Mouse (Mus musculus) heart, embryonic 12.5 days (tissue): ENCODE measurements at regions not wholly inside any gene's neighbourhood (a gene's known extent, or its start where the extent isn't known, plus 50 kb on each side); places are given as distances from the start of the nearest gene placed in this dataset.
"Not testable (repeated sequence)": the region's sequence is repeated elsewhere in the genome, so short reads cannot be mapped to it uniquely, and the experiment has no call there.

Source experiments
- ATAC-seq: fragments of 200-750 bp; cut with Nextera tagmentation; 2 replicates; pipeline ENCODE4 v1.8.0; 2017; ENCODE audit warnings: moderate TSS enrichment, moderate library complexity; ENCODE audit not compliant: insufficient number of reproducible peaks, low FRiP score
- H3K27ac ChIP-seq: fragments of 300-500 bp; sonication (generic); 2 replicates; pipeline ENCODE4 v1.5.1; 2016; ENCODE audit warnings: mild to moderate bottlenecking, moderate library complexity; ENCODE audit not compliant: poor library complexity, severe bottlenecking
- H3K27me3 ChIP-seq: fragments of 300-500 bp; sonication (generic); replicated peaks from 2 replicates; pipeline ENCODE4 v1.6.1; 2016; ENCODE audit warnings: mild to moderate bottlenecking, moderate library complexity
- H3K36me3 ChIP-seq: fragments of 300-500 bp; sonication (generic); 2 replicates; pipeline ENCODE4 v1.6.1; 2016; ENCODE audit warnings: mild to moderate bottlenecking, moderate library complexity
- H3K4me1 ChIP-seq: fragments of 300-500 bp; sonication (generic); replicated peaks from 2 replicates; pipeline ENCODE4 v1.6.1; 2016; ENCODE audit warnings: mild to moderate bottlenecking
- H3K4me2 ChIP-seq: fragments of 300-500 bp; sonication (generic); 2 replicates; pipeline ENCODE4 v1.6.1; 2016; ENCODE audit warnings: mild to moderate bottlenecking, moderate library complexity
- H3K4me3 ChIP-seq: fragments of 300-500 bp; sonication (generic); 2 replicates; pipeline ENCODE4 v1.5.1; 2016; ENCODE audit warnings: mild to moderate bottlenecking
- H3K9ac ChIP-seq: fragments of 300-500 bp; sonication (generic); 2 replicates; pipeline ENCODE4 v1.6.1; 2016; ENCODE audit warnings: mild to moderate bottlenecking, moderate library complexity
- H3K9me3 ChIP-seq: fragments of 300-500 bp; sonication (generic); replicated peaks from 2 replicates; pipeline ENCODE4 v1.6.1; 2016; ENCODE audit warnings: mild to moderate bottlenecking, moderate library complexity
- WGBS: fragments of 180-500 bp; shearing (Covaris S2); methylation state at CpG from one replicate; pipeline ENCODE4 v1.1.7; 2016; 5-methylcytosine and 5-hydroxymethylcytosine counted together

DNA sequence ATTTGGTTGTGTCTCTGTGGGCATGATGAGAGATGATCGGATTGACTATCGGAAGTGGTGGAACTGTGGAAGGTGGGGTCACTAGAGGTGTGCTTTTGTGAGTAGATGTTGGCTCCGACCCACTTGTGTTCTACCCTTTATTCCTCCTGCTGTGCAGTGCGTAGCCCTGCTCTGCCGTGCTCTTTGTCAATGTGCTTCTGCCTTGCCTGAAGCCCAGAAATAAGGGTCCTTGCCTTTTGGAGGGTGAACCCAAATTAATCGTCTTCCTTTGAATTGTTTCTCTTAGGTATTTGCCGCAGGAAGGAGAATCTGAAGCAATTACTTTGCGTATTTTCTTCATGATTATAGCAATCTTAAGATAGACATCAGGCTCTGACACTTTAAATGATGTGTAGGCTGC, 421.6 kb upstream of the Zfp507 start:
- no peaks in the 10 kb centered on the region for H3K9me3 ChIP-seq
- WGBS, result 84% methylated on average over 8 of the region's 8 CpGs
- H3K27me3 ChIP-seq, result no peaks in the 10 kb centered on the region
- ATAC-seq, result no peak
- H3K4me1 ChIP-seq, result no peaks in the 10 kb centered on the region
- H3K27ac ChIP-seq, result no peak overlapping the region
- H3K9ac ChIP-seq, result no peak overlapping the region
- no peak overlapping the region for H3K4me3 ChIP-seq
- H3K4me2 ChIP-seq, result no peak overlapping the region
- H3K36me3 ChIP-seq, result no peaks in the 10 kb centered on the region

DNA sequence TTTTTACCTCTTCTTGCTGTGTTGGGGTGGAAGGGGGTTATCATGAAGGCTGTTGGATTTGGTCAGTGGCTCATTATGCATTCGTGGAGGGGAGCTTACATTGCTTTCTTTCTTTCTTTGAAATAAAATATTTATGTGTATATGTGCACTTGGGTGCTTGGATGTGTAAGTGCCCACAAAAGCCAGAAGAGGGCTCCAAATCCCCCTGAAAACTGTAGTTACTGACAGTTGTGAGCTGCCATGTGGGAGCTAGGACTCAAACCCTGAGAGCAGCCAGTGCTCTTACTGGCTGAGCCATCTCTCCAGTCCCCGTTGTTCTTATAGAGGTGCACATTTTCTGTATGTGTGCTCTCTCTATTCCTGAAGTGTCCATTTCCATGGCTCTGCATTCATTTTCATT, 415.6 kb upstream of the Zfp507 start:
- Histone ChIP-seq H3K36me3 (no peaks in the 10 kb centered on the region), H3K4me1 (no peaks in the 10 kb centered on the region), H3K4me2 (no peak overlapping the region), H3K4me3 (no peak overlapping the region), H3K9ac (no peak overlapping the region), H3K27me3 (no peaks in the 10 kb centered on the region), H3K27ac (no peak overlapping the region), H3K9me3 (0 out of 2 replicates have a peak, but pooled peaks cover 3% of the 10 kb centered on the region)
- 51% methylated on average over 2 of the region's 2 CpGs for WGBS
- ATAC-seq, result no peak

DNA sequence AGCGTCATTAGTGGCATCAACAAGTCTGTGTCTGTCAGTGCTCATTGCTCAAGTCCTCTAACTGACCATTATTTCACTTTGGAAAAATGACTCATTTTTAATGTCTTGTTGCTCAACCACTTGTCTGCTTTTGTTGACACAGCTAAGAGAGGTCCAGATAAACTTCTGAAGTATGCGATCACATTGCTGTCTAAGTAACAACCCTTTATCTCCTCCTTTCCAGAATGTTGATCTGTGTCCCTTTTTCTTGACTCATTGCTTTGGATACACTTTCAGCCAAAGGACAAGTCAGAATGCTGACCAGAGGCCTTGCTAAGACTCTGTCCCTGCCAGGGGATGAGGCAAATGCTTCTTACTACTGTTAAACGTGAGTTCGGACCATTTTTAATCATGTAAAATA, 407.2 kb upstream of the Zfp507 start:
- H3K4me3 ChIP-seq, result no peak overlapping the region
- ATAC-seq, result no peak
- 0 out of 2 replicates have a peak, but pooled peaks cover 3% of the 10 kb centered on the region for H3K9me3 ChIP-seq
- no peak overlapping the region for H3K9ac ChIP-seq
- 70% methylated on average over 4 of the region's 4 CpGs for WGBS
- no peaks in the 10 kb centered on the region for H3K36me3 ChIP-seq
- H3K4me1 ChIP-seq, result no peaks in the 10 kb centered on the region
- no peak overlapping the region for H3K27ac ChIP-seq
- H3K27me3 ChIP-seq, result no peaks in the 10 kb centered on the region
- H3K4me2 ChIP-seq, result no peak overlapping the region

DNA sequence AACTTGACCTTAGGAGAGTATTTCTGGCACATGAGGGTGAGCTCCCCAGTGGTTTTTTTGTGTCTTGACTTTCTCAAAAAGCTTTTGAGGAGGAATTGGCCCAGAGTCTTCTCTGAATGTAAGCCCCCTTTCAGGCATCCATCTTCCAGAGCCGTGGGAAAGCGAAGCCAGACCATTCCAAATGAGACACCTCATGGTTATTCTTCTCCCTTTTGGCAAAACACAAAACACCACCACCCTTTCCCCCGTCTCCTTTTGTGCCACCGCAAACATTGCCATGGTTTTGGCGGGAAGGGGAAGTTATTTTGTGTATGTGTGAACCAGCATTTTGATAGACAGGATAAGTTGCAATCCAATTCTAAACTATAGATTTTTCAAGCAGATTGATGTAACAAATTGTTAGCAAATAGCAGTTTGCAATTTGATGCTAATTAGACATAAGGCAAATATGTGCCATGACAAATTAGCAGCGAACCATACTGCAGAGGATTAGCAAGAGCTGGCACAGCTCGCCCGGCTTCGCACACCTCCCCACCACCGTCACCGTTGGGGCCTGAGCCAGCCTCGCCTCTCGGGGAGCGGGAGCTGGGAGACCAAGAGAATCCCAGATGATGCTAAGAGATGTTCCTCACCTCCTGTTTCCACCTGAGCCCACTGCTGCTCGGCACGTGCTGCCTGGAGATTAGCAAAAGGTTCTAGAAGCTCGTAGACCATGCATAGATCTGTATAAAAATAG, 404.9 kb upstream of the Zfp507 start:
- H3K27me3 ChIP-seq, result no peaks in the 10 kb centered on the region
- ATAC-seq, result no peak
- H3K36me3 ChIP-seq, result no peaks in the 10 kb centered on the region
- H3K9me3 ChIP-seq, result no peaks in the 10 kb centered on the region
- H3K4me1 ChIP-seq, result no peaks in the 10 kb centered on the region
- 85% methylated on average over 17 of the region's 17 CpGs for WGBS
- H3K27ac ChIP-seq, result no peak overlapping the region
- no peak overlapping the region for H3K9ac ChIP-seq
- H3K4me2 ChIP-seq, result no peak overlapping the region
- H3K4me3 ChIP-seq, result no peak overlapping the region

DNA sequence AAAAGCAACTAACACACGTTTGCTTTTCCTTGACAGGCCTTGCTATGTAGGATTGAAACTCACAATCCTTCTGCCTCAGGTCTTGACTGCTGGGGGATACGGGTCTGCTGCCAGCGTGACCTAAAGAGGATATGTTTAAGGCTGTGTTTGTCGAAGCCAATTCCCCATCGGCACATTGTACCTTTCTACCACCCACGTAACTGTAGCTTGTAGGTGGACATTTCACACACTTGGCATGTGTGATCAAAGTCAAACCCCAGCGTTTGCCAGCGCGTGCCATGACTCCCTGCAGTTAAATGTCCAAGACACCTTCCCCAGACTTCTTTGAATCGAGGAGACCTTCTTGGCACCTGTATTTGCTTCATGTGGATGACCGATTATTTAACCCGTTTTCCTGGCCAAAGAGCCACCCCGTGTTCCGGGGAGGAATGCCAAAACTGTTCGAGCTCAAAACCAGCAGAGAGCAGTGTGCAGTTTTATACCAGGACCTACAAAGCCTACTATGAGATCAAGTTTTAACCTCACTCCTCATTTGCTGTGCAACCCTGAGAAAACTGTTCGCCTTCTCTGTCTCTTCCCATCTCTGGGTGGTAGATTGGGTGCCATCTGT, 395.4 kb upstream of the Zfp507 start:
- Histone ChIP-seq H3K27ac (no peak overlapping the region), H3K4me2 (no peak overlapping the region), H3K4me1 (no peaks in the 10 kb centered on the region), H3K36me3 (no peaks in the 10 kb centered on the region), H3K27me3 (0 out of 2 replicates have a peak, but pooled peaks cover 6% of the 10 kb centered on the region), H3K4me3 (no peak overlapping the region), H3K9me3 (no peaks in the 10 kb centered on the region; the same call in 1 of the 2 replicates), H3K9ac (no peak overlapping the region)
- WGBS, result 83% methylated on average over 16 of the region's 16 CpGs
- no peak for ATAC-seq

DNA sequence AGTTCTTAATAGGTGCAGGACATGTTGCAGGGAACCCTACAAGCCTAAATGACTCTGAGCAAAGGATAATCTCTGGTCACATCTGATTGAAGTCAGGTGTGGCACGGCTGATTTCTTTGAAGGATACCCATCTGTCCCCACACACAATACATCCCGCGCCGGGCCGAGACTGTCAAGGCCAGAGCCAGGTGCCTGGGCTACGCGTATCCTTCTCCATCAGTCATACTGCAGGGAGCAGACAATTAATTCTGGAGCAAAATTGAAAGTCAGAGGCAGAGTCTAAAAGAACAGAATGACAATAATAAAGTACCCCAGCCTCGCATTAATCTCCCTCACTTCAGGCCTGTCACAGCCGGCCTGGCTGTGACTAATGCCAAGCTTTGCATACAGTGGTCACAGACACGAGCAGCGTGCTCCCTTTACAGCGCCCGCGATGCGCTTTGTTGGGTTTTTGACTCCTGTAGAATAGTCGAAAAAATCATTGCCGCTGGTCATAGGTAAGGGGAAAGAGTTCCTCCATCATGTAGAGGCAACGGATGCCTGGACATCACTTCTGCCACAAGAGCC, 393.4 kb upstream of the Zfp507 start:
- WGBS, result 89% methylated on average over 18 of the region's 18 CpGs
- Histone ChIP-seq H3K4me3 (no peak overlapping the region), H3K27me3 (0 out of 2 replicates have a peak, but pooled peaks cover 9% of the 10 kb centered on the region), H3K4me2 (no peak overlapping the region), H3K36me3 (no peaks in the 10 kb centered on the region), H3K27ac (no peak overlapping the region), H3K9ac (no peak overlapping the region), H3K9me3 (no peaks in the 10 kb centered on the region; the same call in 1 of the 2 replicates), H3K4me1 (0 out of 2 replicates have a peak, but pooled peaks cover 3% of the 10 kb centered on the region)
- no peak for ATAC-seq

DNA sequence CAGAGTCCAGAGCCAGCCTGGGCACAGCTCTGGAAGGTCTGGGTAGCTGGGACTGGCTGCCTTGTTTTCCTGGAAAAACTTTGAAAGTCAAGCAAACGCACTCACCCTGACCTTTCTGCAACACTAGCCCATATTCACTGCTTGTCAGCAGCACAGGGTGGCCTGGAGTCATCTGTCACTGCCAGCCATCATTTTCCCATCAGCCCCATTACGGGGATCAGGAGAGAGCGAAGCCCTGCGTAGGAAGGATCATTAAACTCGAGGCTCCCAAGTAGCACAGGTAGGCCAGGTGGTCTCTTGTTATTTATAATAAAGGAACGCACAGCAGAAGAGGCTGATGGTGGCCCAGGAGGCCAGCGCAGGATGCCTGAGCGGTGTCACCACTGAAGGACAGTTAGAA, 389.8 kb upstream of the Zfp507 start:
- H3K4me1 ChIP-seq, result 0 out of 2 replicates have a peak, but pooled peaks cover 3% of the 10 kb centered on the region

DNA sequence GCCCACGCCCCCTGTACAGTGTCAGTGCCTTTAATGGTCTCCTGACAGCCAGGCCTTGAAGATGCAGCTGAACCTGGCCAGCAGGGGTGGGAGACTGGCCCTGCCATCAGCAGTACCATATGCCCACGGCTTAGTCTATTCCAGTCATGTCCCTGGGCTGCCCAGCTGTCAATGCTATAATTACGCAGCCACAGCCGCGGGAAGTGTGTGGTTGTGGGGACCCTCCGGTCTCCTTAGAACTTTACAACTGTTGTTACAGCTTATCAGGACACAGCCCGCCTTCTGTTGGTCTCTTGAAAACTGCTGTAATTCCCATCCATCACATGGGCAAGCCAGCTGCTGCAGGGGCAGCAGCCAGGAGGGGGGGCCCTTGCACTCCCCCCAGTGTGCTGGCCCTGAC, 375.1 kb upstream of the Zfp507 start:
- Histone ChIP-seq H3K9ac (no peak overlapping the region), H3K27me3 (no peaks in the 10 kb centered on the region), H3K4me1 (no peaks in the 10 kb centered on the region), H3K4me3 (no peak overlapping the region), H3K9me3 (no peaks in the 10 kb centered on the region), H3K36me3 (no peaks in the 10 kb centered on the region), H3K4me2 (no peak overlapping the region), H3K27ac (no peak overlapping the region)
- WGBS, result 44% methylated on average over 7 of the region's 7 CpGs
- ATAC-seq, result 0 out of 2 replicates have a peak, but pooled peaks have one; percentile 15

More for the DNA sequence above, 389.8 kb upstream of the Zfp507 start:
- H3K4me3 ChIP-seq, result no peak overlapping the region
- whole genome bisulfite sequencing, result 66% methylated on average over 8 of the region's 8 CpGs
- H3K9ac ChIP-seq, result no peak overlapping the region
- H3K36me3 ChIP-seq, result no peaks in the 10 kb centered on the region
- no peak for ATAC-seq
- no peak overlapping the region for H3K27ac ChIP-seq
- H3K27me3 ChIP-seq, result 0 out of 2 replicates have a peak, but pooled peaks cover 4% of the 10 kb centered on the region
- no peak overlapping the region for H3K4me2 ChIP-seq
- no peaks in the 10 kb centered on the region; the same call in 1 of the 2 replicates for H3K9me3 ChIP-seq

DNA sequence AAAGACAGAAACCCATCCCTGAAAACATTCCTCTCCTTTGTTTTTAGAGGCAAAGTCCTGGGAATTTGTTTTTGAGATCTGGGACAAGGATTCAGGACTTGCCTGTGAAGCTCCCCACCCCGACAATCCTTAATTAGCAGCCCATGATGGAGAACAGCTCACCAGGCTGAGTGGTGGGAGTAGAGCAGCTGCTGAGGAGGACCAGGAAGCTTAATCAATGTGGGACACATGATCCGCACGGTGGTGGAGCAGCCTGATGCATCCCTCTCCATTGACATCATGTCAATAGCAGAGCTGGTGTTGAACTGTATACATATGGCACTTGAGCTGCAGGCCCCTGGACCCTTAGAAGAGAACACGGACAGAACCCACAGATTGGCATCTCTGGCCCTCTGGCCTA, 372.5 kb upstream of the Zfp507 start:
- WGBS, result 69% methylated on average over 4 of the region's 4 CpGs
- no peaks in the 10 kb centered on the region; the same call in 1 of the 2 replicates for H3K9me3 ChIP-seq
- H3K27ac ChIP-seq, result no peak overlapping the region
- no peaks in the 10 kb centered on the region for H3K36me3 ChIP-seq
- no peak overlapping the region for H3K9ac ChIP-seq
- no peaks in the 10 kb centered on the region for H3K4me1 ChIP-seq
- no peak overlapping the region for H3K4me3 ChIP-seq
- no peak for ATAC-seq
- no peaks in the 10 kb centered on the region for H3K27me3 ChIP-seq
- H3K4me2 ChIP-seq, result no peak overlapping the region

DNA sequence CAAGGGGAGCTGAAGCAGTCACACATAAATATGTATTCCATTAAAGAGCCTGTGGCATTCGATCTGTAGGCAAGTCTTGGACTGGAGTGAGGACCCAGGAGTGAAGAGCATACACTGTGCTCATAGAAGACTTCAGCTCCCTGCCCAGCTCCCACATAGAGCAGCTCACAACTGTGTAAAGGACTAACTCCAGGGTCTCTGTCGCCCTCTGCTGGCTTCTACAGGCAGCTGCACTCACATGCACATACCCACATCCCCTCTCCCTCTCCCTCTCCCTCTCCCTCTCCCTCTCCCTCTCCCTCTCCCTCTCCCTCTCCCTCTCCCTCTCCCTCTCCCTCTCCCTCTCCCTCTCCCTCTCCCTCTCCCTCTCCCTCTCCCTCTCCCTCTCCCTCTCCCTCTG, 369.7 kb upstream of the Zfp507 start:
- not testable (repeated sequence) for H3K9me3 ChIP-seq, H3K4me3 ChIP-seq, H3K27ac ChIP-seq, H3K27me3 ChIP-seq, H3K4me2 ChIP-seq, H3K9ac ChIP-seq, H3K36me3 ChIP-seq, H3K4me1 ChIP-seq, ATAC-seq
- WGBS, result 39% methylated on average over 2 of the region's 2 CpGs

DNA sequence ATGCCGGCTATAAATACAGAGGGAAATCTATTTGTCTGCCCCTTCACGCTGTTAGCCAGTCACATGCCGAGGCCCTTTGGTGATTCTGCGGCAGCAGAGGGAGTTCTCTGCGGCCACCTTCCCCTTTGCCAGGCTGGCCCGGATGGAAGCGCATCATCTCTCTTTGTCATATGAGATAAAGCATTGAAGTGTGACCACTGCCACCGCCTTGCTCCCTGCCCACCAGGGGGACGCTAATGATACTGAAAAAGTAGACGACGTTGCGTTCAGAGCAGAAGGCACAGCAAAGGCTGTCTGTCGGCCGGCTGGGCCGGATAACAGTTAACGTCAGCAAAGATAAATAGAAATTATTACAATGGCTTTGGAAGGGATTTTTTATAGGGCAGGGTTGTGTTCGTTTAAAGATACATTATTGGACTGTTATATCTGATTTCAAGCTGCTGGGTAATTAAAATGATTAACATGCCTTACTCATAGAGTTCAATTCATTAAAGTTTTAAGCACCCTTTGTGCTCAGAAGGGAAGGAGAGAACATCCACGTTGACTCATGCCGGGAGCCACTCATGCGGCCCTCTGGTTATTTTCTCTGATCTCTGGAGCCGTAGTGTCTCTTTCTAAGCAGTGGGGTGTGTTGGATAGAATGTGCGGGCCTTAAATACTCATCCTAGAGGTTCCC, 354.6 kb upstream of the Zfp507 start:
- Histone ChIP-seq H3K36me3 (no peaks in the 10 kb centered on the region), H3K27ac (no peak overlapping the region), H3K4me2 (no peak overlapping the region), H3K9ac (no peak overlapping the region), H3K4me3 (no peak overlapping the region), H3K4me1 (no peaks in the 10 kb centered on the region), H3K27me3 (no peaks in the 10 kb centered on the region), H3K9me3 (no peaks in the 10 kb centered on the region)
- no peak for ATAC-seq
- 73% methylated on average over 22 of the region's 22 CpGs for WGBS
